Mouse (Mus musculus) hindbrain, embryonic 13.5 days (tissue): ENCODE data around the gene Tcl1b2. TPM values are rescaled to one million over a fixed set of nuclear protein-coding genes. Genes with fewer than 3 reads are reported as not detected.

Experiments
- ATAC-seq: fragments of 200-750 bp; cut with Nextera tagmentation; 2 replicates; pipeline ENCODE4 v1.8.0; 2017; ENCODE audit warnings: moderate TSS enrichment; ENCODE audit not compliant: low FRiP score
- H3K27ac ChIP-seq: fragments of 300-500 bp; sonication (generic); 2 replicates; pipeline ENCODE4 v1.5.1; 2015; ENCODE audit warnings: inconsistent platforms, mild to moderate bottlenecking, moderate library complexity
- H3K27me3 ChIP-seq: fragments of 300-500 bp; sonication (generic); 2 replicates; pipeline ENCODE4 v1.6.1; 2015; ENCODE audit warnings: mild to moderate bottlenecking, inconsistent platforms
- H3K36me3 ChIP-seq: fragments of 300-500 bp; sonication (generic); 2 replicates; pipeline ENCODE4 v1.6.1; 2015; ENCODE audit warnings: mild to moderate bottlenecking, inconsistent platforms
- H3K4me1 ChIP-seq: fragments of 300-500 bp; sonication (generic); replicated peaks from 2 replicates; pipeline ENCODE4 v1.6.1; 2015; ENCODE audit warnings: inconsistent platforms
- H3K4me2 ChIP-seq: fragments of 300-500 bp; sonication (generic); 2 replicates; pipeline ENCODE4 v1.6.1; 2015; ENCODE audit warnings: inconsistent platforms, mild to moderate bottlenecking, moderate library complexity
- H3K4me3 ChIP-seq: fragments of 300-500 bp; sonication (generic); 2 replicates; pipeline ENCODE4 v1.5.1; 2015; ENCODE audit warnings: mild to moderate bottlenecking, inconsistent platforms
- H3K9ac ChIP-seq: fragments of 300-500 bp; sonication (generic); 2 replicates; pipeline ENCODE4 v1.6.1; 2015; ENCODE audit warnings: mild to moderate bottlenecking, inconsistent platforms
- H3K9me3 ChIP-seq: fragments of 300-500 bp; sonication (generic); 2 replicates; pipeline ENCODE4 v1.6.1; 2016; ENCODE audit warnings: inconsistent platforms
- WGBS: fragments of 180-500 bp; shearing (Covaris S2); methylation state at CpG from one replicate; pipeline ENCODE4 v1.1.7; 2015; 5-methylcytosine and 5-hydroxymethylcytosine counted together
- polyA plus RNA-seq: library from polyadenylated mRNA; unstranded; fragments of >200 nt; fragmentation: Nextera tagmentation; extraction: Ambion mirVana; gene quantifications from 2 replicates; pipeline ENCODE4 v1.2.1, GENCODE M21; 2015

Tcl1b2 gene
- polyA plus RNA-seq, result not detected in 2 replicates

GRCm38 (mm10) chr12:105145714-105146113 lies at the start of gene Tcl1b2:
Tcl1b2 (plus strand) TSS chr12:105146014.
- Histone ChIP-seq H3K4me3 (no peak within 1 kb of the TSS), H3K9ac (no peak within 1 kb of the TSS), H3K9me3 (no peaks in the 10 kb centered on the region), H3K27me3 (no peaks in the 10 kb centered on the region), H3K27ac (no peak within 1 kb of the TSS), H3K4me1 (no peaks in the 10 kb centered on the region), H3K4me2 (no peak within 1 kb of the TSS), H3K36me3 (no peaks in the 10 kb centered on the region)
- no peak for ATAC-seq
- whole genome bisulfite sequencing, result 86% methylated on average over 3 of the region's 3 CpGs

DNA sequence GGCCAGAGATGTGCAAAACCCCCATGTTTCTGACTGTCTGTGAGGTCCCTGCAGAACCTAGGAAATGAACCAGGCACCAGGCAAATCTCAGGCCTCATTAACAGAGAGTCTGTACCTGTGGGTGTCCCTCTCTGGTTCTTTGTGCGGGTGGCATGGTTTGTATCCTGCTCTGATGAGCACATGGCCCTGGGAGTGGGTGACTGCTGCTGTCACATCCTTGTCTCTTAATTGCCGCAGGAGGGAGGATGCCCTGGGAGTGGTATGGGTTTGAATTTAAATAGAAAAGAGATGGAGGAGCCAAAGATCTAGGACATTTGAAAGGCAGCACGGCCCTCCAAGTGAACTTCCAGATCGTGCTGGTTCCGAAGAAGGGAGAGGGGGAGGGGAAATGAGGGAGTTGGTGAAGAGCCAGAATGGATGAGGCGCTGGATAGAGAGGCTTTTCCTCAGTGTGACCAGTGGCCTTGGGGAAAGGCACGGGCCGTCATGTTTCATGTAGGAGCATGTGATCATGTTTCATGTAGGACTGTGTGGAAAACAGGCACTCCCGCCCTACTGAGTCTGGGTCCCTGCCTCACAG lies 46.3 kb upstream of the Tcl1b2 start:
- no peak for ATAC-seq
- Histone ChIP-seq H3K4me3 (no peak overlapping the region), H3K27me3 (no peaks in the 10 kb centered on the region), H3K9me3 (no peaks in the 10 kb centered on the region), H3K27ac (no peak overlapping the region), H3K4me1 (peaks cover 35% of the 10 kb centered on the region), H3K4me2 (no peak overlapping the region), H3K9ac (no peak overlapping the region), H3K36me3 (no peaks in the 10 kb centered on the region)
- 47% methylated on average over 9 of the region's 9 CpGs for WGBS

DNA sequence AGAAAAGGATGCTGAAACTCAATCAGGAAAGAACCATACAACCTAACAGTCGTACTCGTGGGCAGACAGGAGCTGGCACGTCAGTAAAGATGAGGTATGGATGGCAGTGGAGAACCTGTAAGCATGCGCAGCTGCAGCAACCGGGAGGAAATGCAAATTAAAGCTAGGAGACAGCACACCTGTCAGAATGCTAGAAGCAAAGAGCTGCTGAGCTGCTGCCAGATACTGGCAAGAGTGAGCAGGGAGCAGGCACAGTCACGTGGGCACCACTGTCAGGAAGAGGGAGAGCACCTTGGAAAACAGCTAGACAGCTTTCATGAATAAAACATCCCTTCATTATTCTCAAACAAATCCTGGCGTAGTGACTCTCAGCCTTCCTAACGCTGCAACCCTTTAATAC lies 42.9 kb upstream of the Tcl1b2 start:
- Histone ChIP-seq H3K4me2 (0 out of 2 replicates have a peak overlapping the region, but pooled peaks have one; percentile 13), H3K4me3 (no peak overlapping the region), H3K36me3 (no peaks in the 10 kb centered on the region), H3K4me1 (peaks cover 35% of the 10 kb centered on the region), H3K27me3 (peaks cover 4% of the 10 kb centered on the region; the same call in 1 of the 2 replicates), H3K9ac (no peak overlapping the region; the same call in 1 of the 2 replicates), H3K9me3 (no peaks in the 10 kb centered on the region), H3K27ac (peak overlapping the region; percentile 60; the same call in 1 of the 2 replicates)
- peak; percentile 79 for ATAC-seq
- 36% methylated on average over 8 of the region's 8 CpGs for WGBS

- H3K4me2 ChIP-seq, result no peak overlapping the region
- 6% methylated on average over 4 of the region's 4 CpGs for WGBS
- ATAC-seq, result no peak
Observed at GRCm38 (mm10) chr12:105104036-105104435, 41.8 kb upstream of the Tcl1b2 start.

DNA sequence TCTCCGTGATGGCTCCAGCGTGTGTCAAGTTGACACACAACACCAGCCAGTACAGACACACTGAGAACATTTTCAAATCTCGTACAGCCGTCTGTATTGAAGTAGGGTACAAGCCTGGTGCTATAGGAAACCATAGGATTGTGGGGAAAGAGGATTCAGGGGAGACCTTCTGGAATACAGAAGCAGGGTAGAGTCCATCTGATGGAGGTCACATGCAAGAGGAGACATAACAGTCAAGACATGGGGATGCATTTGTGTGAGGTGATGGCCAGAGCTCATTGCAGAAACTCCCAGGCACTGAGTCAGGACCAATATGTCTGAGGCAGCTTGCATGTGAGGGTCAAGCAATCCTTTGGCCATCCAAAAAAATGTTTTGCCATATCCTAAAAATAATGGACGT lies 40.5 kb upstream of the Tcl1b2 start:
- H3K36me3 ChIP-seq, result no peaks in the 10 kb centered on the region
- H3K4me1 ChIP-seq, result peaks cover 26% of the 10 kb centered on the region
- no peaks in the 10 kb centered on the region for H3K9me3 ChIP-seq
- ATAC-seq, result no peak
- WGBS, result 83% methylated on average over 5 of the region's 5 CpGs
- H3K4me2 ChIP-seq, result no peak overlapping the region
- H3K4me3 ChIP-seq, result no peak overlapping the region
- peaks cover 4% of the 10 kb centered on the region; the same call in 1 of the 2 replicates for H3K27me3 ChIP-seq
- H3K27ac ChIP-seq, result no peak overlapping the region
- no peak overlapping the region for H3K9ac ChIP-seq

More at GRCm38 (mm10) chr12:105104036-105104435, 41.8 kb upstream of the Tcl1b2 start:
- Histone ChIP-seq H3K9me3 (no peaks in the 10 kb centered on the region), H3K36me3 (no peaks in the 10 kb centered on the region), H3K9ac (no peak overlapping the region), H3K4me1 (peaks cover 35% of the 10 kb centered on the region), H3K27me3 (peaks cover 4% of the 10 kb centered on the region; the same call in 1 of the 2 replicates), H3K27ac (no peak overlapping the region), H3K4me3 (no peak overlapping the region)

GRCm38 (mm10) chr12:105108856-105109255 lies 37.0 kb upstream of the Tcl1b2 start:
- Histone ChIP-seq H3K27ac (no peak overlapping the region), H3K4me1 (peaks cover 15% of the 10 kb centered on the region), H3K9ac (no peak overlapping the region), H3K27me3 (peaks cover 4% of the 10 kb centered on the region; the same call in 1 of the 2 replicates), H3K36me3 (no peaks in the 10 kb centered on the region), H3K4me2 (no peak overlapping the region), H3K9me3 (no peaks in the 10 kb centered on the region), H3K4me3 (no peak overlapping the region)
- WGBS, result 90% methylated on average over 4 of the region's 4 CpGs
- no peak for ATAC-seq

- ATAC-seq, result no peak
- Histone ChIP-seq H3K9ac (no peak overlapping the region), H3K4me3 (no peak overlapping the region), H3K4me2 (no peak overlapping the region), H3K9me3 (no peaks in the 10 kb centered on the region), H3K36me3 (no peaks in the 10 kb centered on the region), H3K27ac (no peak overlapping the region), H3K4me1 (peaks cover 14% of the 10 kb centered on the region), H3K27me3 (peaks cover 4% of the 10 kb centered on the region; the same call in 1 of the 2 replicates)
- WGBS, result 72% methylated on average over 3 of the region's 3 CpGs
Observed at GRCm38 (mm10) chr12:105109406-105109805, 36.4 kb upstream of the Tcl1b2 start.

DNA sequence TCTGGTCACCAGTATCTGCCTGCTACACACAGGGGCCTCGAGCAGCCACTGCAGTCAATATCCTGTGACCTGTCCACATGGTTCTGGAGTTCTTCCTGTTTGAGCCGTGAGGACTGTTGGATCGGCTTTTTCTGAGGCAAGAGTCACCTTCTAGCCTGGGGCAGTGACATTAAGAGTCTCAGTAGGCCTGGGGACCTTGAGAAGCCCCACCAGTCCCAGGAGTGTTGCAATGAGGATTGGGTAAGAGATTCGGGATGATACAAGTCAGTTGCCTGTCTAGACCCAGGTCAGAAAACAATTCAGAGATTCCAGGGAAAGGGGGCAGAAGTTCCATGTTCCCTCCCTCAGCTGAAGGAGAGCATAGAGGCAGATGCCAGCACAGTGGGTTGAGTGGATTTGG lies 36.0 kb upstream of the Tcl1b2 start:
- H3K9ac ChIP-seq, result no peak overlapping the region
- no peaks in the 10 kb centered on the region for H3K36me3 ChIP-seq
- ATAC-seq, result no peak
- WGBS, result 83% methylated on average over 4 of the region's 4 CpGs
- no peaks in the 10 kb centered on the region for H3K9me3 ChIP-seq
- no peak overlapping the region for H3K27ac ChIP-seq
- H3K4me2 ChIP-seq, result no peak overlapping the region
- H3K4me1 ChIP-seq, result peaks cover 14% of the 10 kb centered on the region
- H3K4me3 ChIP-seq, result no peak overlapping the region
- peaks cover 4% of the 10 kb centered on the region; the same call in 1 of the 2 replicates for H3K27me3 ChIP-seq

GRCm38 (mm10) chr12:105112321-105112988 lies 33.4 kb upstream of the Tcl1b2 start:
- no peaks in the 10 kb centered on the region for H3K27me3 ChIP-seq
- no peaks in the 10 kb centered on the region for H3K36me3 ChIP-seq
- 35% methylated on average over 13 of the region's 13 CpGs for WGBS
- H3K4me3 ChIP-seq, result no peak overlapping the region
- peak overlapping the region; percentile 68 for H3K27ac ChIP-seq
- H3K4me2 ChIP-seq, result peak overlapping the region; percentile 17; the same call in 1 of the 2 replicates
- H3K9ac ChIP-seq, result no peak overlapping the region
- peaks cover 14% of the 10 kb centered on the region for H3K4me1 ChIP-seq
- no peaks in the 10 kb centered on the region for H3K9me3 ChIP-seq
- ATAC-seq, result 0 out of 2 replicates have a peak, but pooled peaks have one; percentile 22

DNA sequence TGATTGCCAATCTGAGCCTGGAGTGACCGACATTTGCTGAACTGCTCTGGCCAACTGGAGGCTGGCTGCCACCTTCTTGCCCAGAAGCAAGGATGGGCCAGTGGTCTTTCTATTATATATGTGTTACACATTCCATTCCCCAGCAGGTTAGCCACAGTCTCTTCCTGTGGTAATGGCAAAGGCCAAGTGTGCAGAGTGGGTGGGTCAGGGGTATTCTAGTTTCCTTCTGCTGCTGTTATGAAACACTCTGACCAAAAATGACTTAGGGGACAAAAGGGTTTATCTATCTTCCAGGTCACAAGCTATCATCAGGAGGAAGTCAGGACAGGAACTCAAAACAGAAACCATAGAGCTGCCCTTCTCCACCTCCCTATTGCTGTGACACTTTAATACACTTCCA lies 29.2 kb upstream of the Tcl1b2 start:
- Histone ChIP-seq H3K4me2 (no peak overlapping the region), H3K36me3 (no peaks in the 10 kb centered on the region), H3K9me3 (no peaks in the 10 kb centered on the region), H3K4me1 (peaks cover 14% of the 10 kb centered on the region), H3K9ac (no peak overlapping the region), H3K27ac (no peak overlapping the region), H3K27me3 (no peaks in the 10 kb centered on the region), H3K4me3 (no peak overlapping the region)
- no peak for ATAC-seq
- WGBS, result 96% methylated on average over 1 of the region's 1 CpGs

- WGBS, result 89% methylated on average over 6 of the region's 6 CpGs
Observed at GRCm38 (mm10) chr12:105125362-105125761, 20.5 kb upstream of the Tcl1b2 start.

DNA sequence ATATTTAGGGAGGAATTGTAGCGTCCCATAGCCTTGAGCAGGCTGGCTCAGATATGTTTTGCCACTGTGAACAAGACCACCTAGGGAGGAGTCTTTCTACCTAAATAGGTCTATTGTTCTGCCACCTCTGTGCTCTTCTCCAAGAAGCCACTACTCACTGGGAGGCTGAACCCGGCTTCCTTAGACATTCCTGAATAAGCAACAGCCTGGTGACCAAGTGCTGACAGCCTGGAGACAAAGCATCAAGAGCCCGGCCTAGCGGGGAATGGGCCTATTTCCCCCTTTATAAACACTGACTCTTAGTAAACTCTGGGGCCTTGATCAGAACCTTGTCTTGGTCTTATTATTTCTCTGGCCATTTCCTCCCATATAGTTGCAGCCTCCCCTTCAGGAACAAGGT lies 19.3 kb upstream of the Tcl1b2 start:
- Histone ChIP-seq H3K4me3 (no peak overlapping the region), H3K36me3 (no peaks in the 10 kb centered on the region), H3K4me2 (no peak overlapping the region), H3K9me3 (no peaks in the 10 kb centered on the region), H3K27ac (no peak overlapping the region), H3K27me3 (no peaks in the 10 kb centered on the region), H3K4me1 (no peaks in the 10 kb centered on the region), H3K9ac (no peak overlapping the region)
- WGBS, result 23% methylated on average over 4 of the region's 4 CpGs
- no peak for ATAC-seq

More at GRCm38 (mm10) chr12:105125362-105125761, 20.5 kb upstream of the Tcl1b2 start:
- no peak overlapping the region for H3K27ac ChIP-seq
- no peaks in the 10 kb centered on the region for H3K27me3 ChIP-seq
- no peaks in the 10 kb centered on the region for H3K4me1 ChIP-seq
- no peak overlapping the region for H3K4me3 ChIP-seq
- no peak overlapping the region for H3K4me2 ChIP-seq
- H3K36me3 ChIP-seq, result no peaks in the 10 kb centered on the region
- no peak overlapping the region for H3K9ac ChIP-seq
- H3K9me3 ChIP-seq, result no peaks in the 10 kb centered on the region
- no peak for ATAC-seq
